Mouse (Mus musculus) heart, postnatal 0 days (tissue): ENCODE measurements at regions not wholly inside any gene's neighbourhood (a gene's known extent, or its start where the extent isn't known, plus 50 kb on each side); places are given as distances from the start of the nearest gene placed in this dataset.

Experiments used
- ATAC-seq: fragments of 200-750 bp; cut with Nextera tagmentation; 2 replicates; pipeline ENCODE4 v1.8.0; 2017; ENCODE audit warnings: low read depth, moderate number of reproducible peaks, moderate library complexity; ENCODE audit not compliant: insufficient read depth
- DNase-seq: peaks from one replicate; pipeline ENCODE4 v3.0.0-alpha.2; 2016; ENCODE audit warnings: low spot score
- H3K27ac ChIP-seq: fragments of 300-500 bp; sonication (generic); 2 replicates; pipeline ENCODE4 v1.5.1; 2014; ENCODE audit warnings: low read depth, mild to moderate bottlenecking
- H3K27me3 ChIP-seq: fragments of 300-500 bp; sonication (generic); 2 replicates; pipeline ENCODE4 v1.6.1; 2014; ENCODE audit warnings: low read length, mixed read lengths; ENCODE audit not compliant: control insufficient read depth, insufficient read depth
- H3K36me3 ChIP-seq: fragments of 300-500 bp; sonication (generic); replicated peaks from 2 replicates; pipeline ENCODE4 v1.6.1; 2014; ENCODE audit warnings: low read length, mixed read lengths; ENCODE audit not compliant: control insufficient read depth, insufficient read depth
- H3K4me1 ChIP-seq: fragments of 300-500 bp; sonication (generic); 2 replicates; pipeline ENCODE4 v1.6.1; 2014; ENCODE audit warnings: antibody characterized with exemption; ENCODE audit not compliant: control insufficient read depth, insufficient read depth
- H3K4me2 ChIP-seq: fragments of 300-500 bp; sonication (generic); 2 replicates; pipeline ENCODE4 v1.6.1; 2014; ENCODE audit warnings: low read depth, mild to moderate bottlenecking, low read length, moderate library complexity
- H3K4me3 ChIP-seq: fragments of 300-500 bp; sonication (generic); 2 replicates; pipeline ENCODE4 v1.5.1; 2014; ENCODE audit warnings: low read depth, low read length
- H3K9ac ChIP-seq: fragments of 300-500 bp; sonication (generic); replicated peaks from 2 replicates; pipeline ENCODE4 v1.6.1; 2014; ENCODE audit warnings: low read depth, low read length, mixed read lengths
- H3K9me3 ChIP-seq: fragments of 300-500 bp; sonication (generic); replicated peaks from 2 replicates; pipeline ENCODE4 v1.6.1; 2016; ENCODE audit warnings: low read length; ENCODE audit not compliant: control insufficient read depth
- CTCF ChIP-seq: IDR thresholded peaks from 2 replicates; pipeline ENCODE4 v1.5.1; 2016; ENCODE audit warnings: antibody characterized with exemption, control low read depth, low read depth
- EP300 ChIP-seq: IDR thresholded peaks from 2 replicates; pipeline ENCODE4 v1.6.1; 2016; ENCODE audit warnings: antibody characterized with exemption, low read depth
- WGBS: fragments of 180-500 bp; shearing (Covaris S2); extraction: QIAGEN DNeasy Blood & Tissue Kit; methylation state at CpG from one replicate; pipeline ENCODE4 v1.1.7; 2014; 5-methylcytosine and 5-hydroxymethylcytosine counted together

DNA sequence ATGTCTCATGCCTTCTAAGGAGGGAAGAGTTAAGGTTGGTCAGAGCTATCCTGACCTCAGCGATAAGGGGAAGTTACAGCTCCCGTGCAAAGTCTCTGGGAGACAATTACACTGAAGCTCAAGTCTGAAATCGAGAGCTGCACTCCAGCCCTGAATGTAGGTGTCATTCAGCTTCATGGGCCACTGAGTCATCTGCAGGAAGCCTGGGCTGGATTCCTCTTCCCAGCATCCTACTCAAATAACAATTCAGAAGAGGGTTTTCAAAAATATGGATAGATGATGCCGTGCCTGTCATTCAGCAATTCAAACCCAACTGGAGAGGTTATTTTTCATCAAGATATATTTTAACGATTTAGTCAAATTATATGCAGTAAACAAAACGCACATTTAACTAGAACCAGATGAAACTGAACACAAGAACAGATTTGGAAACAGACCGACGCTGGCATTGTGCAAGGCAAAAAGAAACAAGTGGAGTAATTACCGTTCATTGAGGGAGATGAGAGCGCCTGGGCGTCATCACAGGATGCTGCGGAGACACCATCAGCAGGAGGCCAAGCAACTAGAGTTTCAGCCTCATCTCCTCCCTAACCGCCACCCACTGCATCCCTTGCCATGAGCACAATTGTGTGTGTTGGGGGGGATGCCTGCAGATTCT lies 57.8 kb upstream of the Cfap46 start:
- no peaks in the 10 kb centered on the region for H3K36me3 ChIP-seq
- no peak for ATAC-seq
- no peak overlapping the region for H3K27ac ChIP-seq
- no peak overlapping the region for H3K4me3 ChIP-seq
- no peak overlapping the region for H3K4me2 ChIP-seq
- DNase-seq = no peak
- H3K9ac ChIP-seq = no peak overlapping the region
- no peaks in the 10 kb centered on the region for H3K4me1 ChIP-seq
- H3K9me3 ChIP-seq = 0 out of 2 replicates have a peak, but pooled peaks cover 3% of the 10 kb centered on the region
- H3K27me3 ChIP-seq = no peaks in the 10 kb centered on the region
- WGBS = 64% methylated on average over 13 of the region's 13 CpGs
- no peak for TF ChIP-seq EP300
- TF ChIP-seq CTCF = no peak

DNA sequence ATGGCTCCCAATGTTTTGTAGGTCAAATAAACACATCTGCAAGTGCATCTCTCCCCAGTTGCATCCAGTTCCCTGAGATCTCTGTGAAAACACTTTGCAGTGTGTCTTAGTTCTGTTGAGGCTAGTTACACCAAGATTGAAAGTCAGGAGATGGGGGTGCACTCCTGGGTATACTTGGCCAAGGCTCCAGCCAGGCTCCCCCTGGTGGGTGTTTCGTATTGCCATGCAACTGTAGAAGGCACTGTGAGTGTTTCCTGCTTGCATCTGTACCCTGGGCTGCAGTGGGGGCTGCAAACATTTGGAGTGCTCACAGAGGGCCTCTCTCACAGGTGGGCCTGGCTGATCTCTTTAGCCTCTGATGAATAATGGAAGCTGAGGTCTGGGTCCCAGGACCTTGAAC lies 63.2 kb upstream of the Cfap46 start:
- Histone ChIP-seq H3K9ac (no peak overlapping the region), H3K27me3 (no peaks in the 10 kb centered on the region), H3K27ac (no peak overlapping the region), H3K4me3 (no peak overlapping the region), H3K4me1 (no peaks in the 10 kb centered on the region), H3K36me3 (no peaks in the 10 kb centered on the region), H3K4me2 (no peak overlapping the region), H3K9me3 (0 out of 2 replicates have a peak, but pooled peaks cover 3% of the 10 kb centered on the region)
- no peak for ATAC-seq
- TF ChIP-seq EP300 (no peak), CTCF (peak; percentile 26; the same call in 1 of the 2 replicates)
- DNase-seq = no peak
- WGBS = 42% methylated on average over 1 of the region's 1 CpGs

- no peak overlapping the region for H3K4me3 ChIP-seq
- 70% methylated on average over 11 of the region's 11 CpGs for WGBS
- ATAC-seq (no peak), DNase-seq (no peak)
- no peak overlapping the region for H3K4me2 ChIP-seq
- no peak overlapping the region for H3K27ac ChIP-seq
- no peak for TF ChIP-seq EP300
- no peak for TF ChIP-seq CTCF
- 0 out of 2 replicates have a peak, but pooled peaks cover 3% of the 10 kb centered on the region for H3K9me3 ChIP-seq
- H3K27me3 ChIP-seq = no peaks in the 10 kb centered on the region
- H3K36me3 ChIP-seq = no peaks in the 10 kb centered on the region
- no peak overlapping the region for H3K9ac ChIP-seq
- no peaks in the 10 kb centered on the region for H3K4me1 ChIP-seq
These were observed 63.9 kb upstream of the Cfap46 start for GRCm38 (mm10) chr7:139747290-139748067.

GRCm38 (mm10) chr7:139755004-139755403 lies 71.4 kb upstream of the Cfap46 start:
- Histone ChIP-seq H3K4me1 (no peaks in the 10 kb centered on the region), H3K4me3 (no peak overlapping the region), H3K9me3 (no peaks in the 10 kb centered on the region), H3K27ac (no peak overlapping the region), H3K4me2 (no peak overlapping the region), H3K9ac (no peak overlapping the region), H3K27me3 (no peaks in the 10 kb centered on the region), H3K36me3 (no peaks in the 10 kb centered on the region)
- DNase-seq (no peak), ATAC-seq (no peak)
- 81% methylated on average over 8 of the region's 8 CpGs for WGBS
- TF ChIP-seq CTCF = no peak
- TF ChIP-seq EP300 = no peak

DNA sequence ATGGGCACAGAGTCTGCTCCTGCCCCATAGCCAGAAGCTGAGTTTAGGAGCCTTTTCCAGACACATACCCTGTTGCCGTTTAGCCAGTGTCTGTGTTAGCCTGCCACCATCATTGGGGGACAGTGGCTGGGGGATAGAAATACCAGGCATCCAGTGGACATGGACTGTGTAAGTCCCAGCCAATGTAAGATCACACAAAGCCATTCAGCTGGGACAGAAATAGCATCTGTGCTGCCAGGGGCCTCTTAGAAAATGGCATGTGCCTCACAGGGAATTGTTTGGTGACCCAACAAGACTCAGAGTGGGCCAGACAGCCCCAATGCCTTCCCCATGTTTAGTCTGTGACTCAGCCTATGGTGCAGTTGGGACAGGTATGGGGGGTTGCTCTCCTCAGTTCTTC lies 71.5 kb upstream of the Adgra1 start:
- DNase-seq (peak; percentile 19), ATAC-seq (peak; percentile 47)
- peaks cover 8% of the 10 kb centered on the region; the same call in 1 of the 2 replicates for H3K4me1 ChIP-seq
- WGBS = 33% methylated on average over 1 of the region's 1 CpGs
- no peak overlapping the region for H3K4me3 ChIP-seq
- no peak for TF ChIP-seq EP300
- no peak for TF ChIP-seq CTCF
- no peaks in the 10 kb centered on the region for H3K36me3 ChIP-seq
- no peaks in the 10 kb centered on the region for H3K27me3 ChIP-seq
- no peaks in the 10 kb centered on the region for H3K9me3 ChIP-seq
- H3K27ac ChIP-seq = peak overlapping the region; percentile 30; the same call in 1 of the 2 replicates
- H3K4me2 ChIP-seq = no peak overlapping the region
- no peak overlapping the region for H3K9ac ChIP-seq
